Mouse (Mus musculus) ES-E14 (cell line): ENCODE data around the gene Ppt2.

Source experiments
- HCFC1 ChIP-seq: IDR thresholded peaks from 2 replicates; pipeline ENCODE4 v1.6.1; 2012; ENCODE audit warnings: low read length, inconsistent platforms, borderline replicate concordance; ENCODE audit not compliant: insufficient read depth
- ZC3H11A ChIP-seq: IDR thresholded peaks from 2 replicates; pipeline ENCODE4 v1.6.1; 2012; ENCODE audit warnings: low read depth, mild to moderate bottlenecking, inconsistent platforms, low read length, borderline replicate concordance

GRCm38 (mm10) chr17:34590154-34590987 lies 37.9 kb downstream of the Ppt2 start:
- TF ChIP-seq HCFC1 (no peak), ZC3H11A (no peak)
